Mouse (Mus musculus) activated CD4-positive, CD25-positive, alpha-beta regulatory T cell, adult 9 weeks (primary cell): Measurements from ENCODE around the gene Cdca7. TPM values are rescaled to one million over a fixed set of nuclear protein-coding genes. Genes with fewer than 3 reads are reported as not detected.

ENCODE experiments used
- polyA plus RNA-seq: library from polyadenylated mRNA; unstranded; fragments of 100-300 nt; shearing (Covaris generic); gene quantifications from one replicate; pipeline ENCODE4 v1.2.1, GENCODE M21; 2017

Gene Cdca7
- polyA plus RNA-seq, result 50.4 TPM

DNA sequence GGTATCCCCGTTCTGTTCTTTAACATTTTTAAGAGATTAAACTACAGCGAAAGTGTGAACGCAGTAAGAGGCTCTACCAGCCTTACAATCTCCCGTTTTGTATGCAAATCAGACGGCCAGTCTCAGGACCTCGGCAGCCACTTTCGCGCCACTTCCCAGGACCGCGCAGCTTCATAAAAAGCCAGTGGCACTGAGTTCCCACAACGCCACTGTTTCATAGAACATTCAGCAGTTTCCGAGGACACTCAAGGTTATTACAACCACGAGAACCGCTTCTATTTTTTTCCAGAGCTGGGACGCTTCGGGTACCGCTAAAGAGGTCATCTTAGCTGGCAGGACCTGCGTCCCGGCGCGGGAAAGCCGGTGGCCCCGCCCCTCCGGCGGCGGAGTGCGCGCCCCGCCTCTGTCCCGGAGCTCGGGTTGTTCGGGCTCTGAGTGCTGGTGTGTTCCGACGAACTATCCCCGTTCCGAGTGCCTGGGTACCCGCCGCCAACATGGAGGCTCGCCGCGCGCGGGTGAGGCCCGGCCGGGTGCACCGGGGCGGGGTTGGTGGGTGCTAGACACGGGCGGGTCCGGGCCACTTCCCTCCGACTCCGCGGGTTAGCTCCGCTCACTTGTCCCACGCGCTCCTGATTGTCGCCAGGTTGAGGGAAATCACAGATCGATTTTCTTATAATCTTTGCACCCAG lies at the start of gene Cdca7:
Gene Cdca7 (plus strand): TSS at position 363 of the 689 bp plus-strand sequence.

Other genes with a start within 250 kb of the Cdca7 start
- 1.0 TPM for gene Map3k20, start 190.5 kb upstream of the Cdca7 start, polyA plus RNA-seq